Mouse (Mus musculus): ENCODE results near the gene Lrrc28.

Gene Lrrc28

DNA sequence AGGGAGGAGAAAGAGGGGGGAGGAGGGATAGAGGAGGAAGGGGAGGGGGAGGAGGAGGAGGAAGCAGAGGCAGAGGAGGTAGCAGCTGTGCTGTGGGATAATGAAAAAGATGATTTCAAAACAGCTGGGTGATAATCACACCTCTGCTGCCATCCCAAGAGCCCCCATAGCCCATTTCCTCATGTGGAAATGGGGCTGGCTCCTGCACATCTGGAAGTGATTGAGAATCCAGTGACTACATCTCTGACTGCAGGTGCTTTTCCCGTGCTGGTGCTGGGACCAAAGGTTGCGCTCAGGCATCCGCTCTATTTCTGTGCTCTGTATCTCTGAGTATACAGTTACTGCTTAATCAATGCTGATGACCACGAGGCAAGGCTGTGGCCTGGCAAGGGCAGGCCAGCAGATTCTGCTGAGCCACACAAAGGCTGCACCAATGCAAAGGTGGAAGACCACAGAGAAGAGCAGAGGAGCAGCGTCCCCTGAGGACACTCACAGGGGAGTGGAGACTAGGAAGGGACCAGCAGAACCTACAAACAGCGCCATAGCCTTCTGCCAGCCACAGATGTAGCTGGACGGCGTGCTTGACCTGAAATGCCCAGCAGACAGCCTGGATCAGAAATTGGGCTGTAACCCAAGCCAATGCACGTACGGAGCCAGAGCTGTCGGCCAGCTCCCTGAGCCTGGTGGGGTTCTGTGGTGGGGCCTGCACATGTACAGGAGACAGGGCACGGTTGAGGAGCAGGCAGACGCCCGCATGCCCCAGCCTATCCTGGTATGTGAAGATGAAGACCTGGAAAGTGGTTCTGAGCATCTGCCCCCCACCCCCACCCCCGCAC, 157.9 kb downstream of the Lrrc28 start:
- no peak for DNase-seq (ENCODE audit: low spot score)

DNA sequence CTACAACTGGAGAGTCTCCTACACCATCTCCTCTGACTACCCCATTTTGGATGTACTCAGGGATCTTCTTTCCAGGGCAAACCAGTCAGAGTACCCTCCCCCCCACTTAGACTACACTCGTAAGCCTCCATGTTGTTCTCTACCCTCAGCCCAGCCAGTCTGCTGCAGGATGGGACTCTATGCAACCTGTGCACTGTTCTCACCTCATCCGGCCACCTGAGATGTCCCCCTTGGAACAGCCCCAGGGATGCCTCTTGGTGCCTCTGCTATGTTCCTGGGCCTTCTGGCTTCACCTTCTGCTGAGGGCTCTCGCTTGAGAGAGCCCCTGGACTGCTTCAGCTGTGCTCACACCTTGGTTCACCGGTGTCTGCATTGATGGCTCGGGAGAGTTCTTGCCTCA, 158.7 kb downstream of the Lrrc28 start:
- DNase-seq (ENCODE audit: low spot score), result no peak

DNA sequence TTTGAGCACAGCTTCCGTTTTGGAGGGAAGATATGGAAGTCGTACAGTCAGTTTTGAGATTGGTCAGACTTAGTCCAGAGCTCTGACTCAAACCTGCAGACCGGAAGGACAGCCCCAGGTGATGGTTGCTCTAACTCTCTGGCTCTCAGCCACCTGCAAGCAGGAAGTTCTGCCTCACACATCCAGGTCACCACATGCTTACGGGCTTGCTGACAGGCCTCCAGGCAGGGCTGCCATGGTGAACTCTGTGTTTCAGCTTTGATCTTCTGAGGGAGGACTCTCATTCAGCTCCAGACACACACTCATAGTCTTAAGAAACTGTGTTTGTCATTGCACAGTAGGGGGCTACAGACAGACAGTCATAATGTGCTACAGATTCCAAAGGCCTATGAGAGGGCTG, 161.4 kb downstream of the Lrrc28 start:
- DNase-seq (ENCODE audit: low spot score), result no peak

DNA sequence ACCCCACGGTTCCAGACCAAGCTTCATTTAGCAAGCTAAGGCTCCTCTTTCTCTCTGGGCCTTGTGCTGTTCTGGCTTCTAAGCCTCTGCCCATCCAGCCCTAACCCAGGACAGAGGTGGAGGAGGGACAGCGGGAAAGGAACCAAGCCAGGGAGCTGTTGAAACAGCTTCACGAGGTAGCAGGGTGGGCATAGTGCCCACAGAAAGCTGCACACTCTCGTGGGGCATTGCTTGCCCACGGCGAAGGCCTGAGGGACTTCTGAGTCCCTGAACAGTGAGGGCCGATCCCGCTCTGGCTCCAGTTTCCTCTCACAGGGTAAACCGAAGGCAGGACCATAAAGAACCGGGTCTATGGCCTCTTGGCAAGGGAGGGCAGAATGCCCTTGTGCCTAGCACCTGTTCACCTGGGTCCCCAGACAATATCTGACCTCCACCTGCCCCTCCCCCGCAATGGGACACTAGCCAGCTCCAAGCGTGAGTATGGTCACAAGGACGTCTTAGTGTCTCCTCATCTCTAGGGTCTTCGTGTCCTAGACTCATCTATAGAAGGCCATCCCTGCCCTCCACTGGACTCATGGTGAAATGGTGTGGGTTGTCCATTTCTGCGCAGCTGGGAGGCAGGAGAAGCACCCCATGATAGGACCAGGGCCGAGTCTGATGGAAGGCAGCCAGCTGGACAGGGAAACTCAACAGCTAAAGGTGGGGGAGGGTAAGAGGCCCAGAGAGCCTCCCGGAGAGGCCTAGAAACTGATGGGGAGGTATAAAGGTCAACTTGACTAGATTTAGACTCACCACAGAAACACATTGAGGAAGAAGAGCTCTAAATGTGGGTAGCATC, 165.3 kb downstream of the Lrrc28 start:
- DNase-seq (ENCODE audit: low spot score), result no peak

DNA sequence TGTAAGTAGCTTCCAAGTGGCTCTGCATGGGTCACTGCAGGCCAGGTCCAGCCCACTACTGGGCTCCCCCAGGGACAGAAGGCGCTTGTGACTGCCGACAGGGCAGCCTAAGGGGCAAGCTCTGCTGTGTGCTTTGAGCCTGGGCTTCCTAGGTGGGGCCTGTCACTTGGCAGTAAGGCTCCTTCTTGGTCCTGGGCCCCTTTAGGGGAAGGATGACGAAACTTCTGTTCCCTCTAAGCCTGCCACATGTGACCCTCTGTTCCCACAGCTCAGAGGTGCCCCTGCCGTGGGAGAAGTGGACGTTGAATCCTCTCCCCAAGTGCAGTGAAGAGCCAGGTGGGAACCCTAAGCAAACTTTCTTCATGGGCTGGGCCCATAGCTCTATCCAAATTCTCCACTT, 165.9 kb downstream of the Lrrc28 start:
- no peak for DNase-seq (ENCODE audit: low spot score)

DNA sequence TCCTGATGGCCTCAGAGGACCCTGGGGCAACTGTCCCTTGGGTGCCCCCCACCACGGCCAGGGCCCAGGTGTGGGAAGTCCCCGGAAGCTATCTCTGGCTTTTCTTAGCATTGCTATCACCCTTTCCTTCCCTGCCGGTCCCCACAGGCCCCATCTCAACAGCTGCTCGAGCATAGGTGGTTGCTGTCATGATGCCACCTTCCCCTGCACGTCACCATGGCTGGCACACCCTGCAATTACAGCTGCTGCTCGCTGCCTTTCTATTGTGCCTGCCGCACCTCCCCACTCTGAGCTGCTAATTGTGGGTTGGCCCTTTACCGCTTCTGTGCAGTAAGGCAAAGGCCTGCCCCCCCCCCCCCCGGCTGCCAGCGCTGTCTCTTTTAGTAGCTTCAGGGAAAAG, 167.1 kb downstream of the Lrrc28 start:
- DNase-seq (ENCODE audit: low spot score), result no peak

DNA sequence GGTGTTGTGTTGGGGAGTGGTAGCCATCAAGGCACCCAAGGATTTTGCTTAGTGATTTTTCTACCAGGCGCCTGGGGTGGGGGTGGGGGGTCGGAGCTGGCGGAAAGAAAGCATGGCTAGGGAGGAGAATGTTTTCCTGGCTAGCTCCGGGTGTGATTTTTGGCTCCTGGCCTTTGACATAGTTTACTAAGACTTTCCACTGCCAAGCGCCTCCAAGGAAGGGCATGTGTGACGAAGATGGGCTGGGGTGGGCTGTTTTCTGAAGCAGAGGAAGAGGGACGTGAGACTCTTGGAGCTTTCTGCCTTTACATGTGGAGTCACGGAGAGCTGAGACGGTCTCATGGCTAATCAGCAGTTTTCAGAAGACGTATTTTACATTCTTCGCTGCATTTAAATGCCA, 173.8 kb downstream of the Lrrc28 start:
- DNase-seq (ENCODE audit: low spot score), result no peak

DNA sequence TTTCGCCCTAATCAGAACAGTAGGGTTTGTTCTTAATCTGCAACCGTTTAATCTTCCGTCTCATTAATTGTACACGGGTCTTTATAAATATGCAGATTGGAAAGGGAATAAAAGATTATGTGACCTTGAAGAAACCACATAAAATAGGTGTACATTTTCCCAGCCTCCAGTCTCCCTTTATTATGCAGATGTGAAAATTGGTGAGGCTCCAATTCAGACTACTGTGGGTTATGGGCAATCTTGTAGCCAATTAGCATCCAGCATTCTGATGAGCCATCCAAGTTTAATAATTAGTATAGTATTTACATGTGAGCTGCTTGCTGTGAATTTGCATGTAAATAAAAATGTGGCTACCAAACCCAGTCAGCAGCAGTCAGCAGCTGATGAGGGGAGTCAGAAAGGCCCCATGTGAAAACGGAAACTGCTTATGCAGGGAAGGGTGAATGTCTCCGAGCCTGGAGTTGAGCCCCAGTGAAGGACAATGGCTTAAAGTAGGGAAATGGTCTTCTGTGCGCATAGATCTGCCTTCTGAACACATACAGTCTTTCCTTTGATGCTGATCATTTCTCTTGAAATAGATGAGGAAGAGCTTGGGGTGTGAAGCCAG, 176.2 kb downstream of the Lrrc28 start:
- no peak for DNase-seq (ENCODE audit: low spot score)

DNA sequence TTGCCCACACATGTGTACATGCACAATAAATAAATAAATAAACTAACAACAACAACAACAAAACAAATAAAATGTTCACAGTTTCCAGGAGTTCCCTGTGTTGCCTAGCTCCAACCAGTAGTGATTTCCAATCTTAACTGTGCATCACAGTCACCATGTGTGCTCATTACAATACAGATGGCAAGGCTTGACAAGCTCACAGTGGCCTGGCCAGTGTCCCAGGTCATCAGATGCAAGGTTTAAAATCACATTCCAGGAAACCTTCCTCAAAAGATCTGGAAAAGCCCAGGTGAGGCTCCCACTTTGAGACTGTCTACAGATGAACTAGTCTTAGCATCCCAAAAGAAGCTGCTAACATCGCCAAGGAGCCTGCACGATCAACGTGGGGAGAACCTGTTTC, 176.9 kb downstream of the Lrrc28 start:
- DNase-seq (ENCODE audit: low spot score), result no peak

DNA sequence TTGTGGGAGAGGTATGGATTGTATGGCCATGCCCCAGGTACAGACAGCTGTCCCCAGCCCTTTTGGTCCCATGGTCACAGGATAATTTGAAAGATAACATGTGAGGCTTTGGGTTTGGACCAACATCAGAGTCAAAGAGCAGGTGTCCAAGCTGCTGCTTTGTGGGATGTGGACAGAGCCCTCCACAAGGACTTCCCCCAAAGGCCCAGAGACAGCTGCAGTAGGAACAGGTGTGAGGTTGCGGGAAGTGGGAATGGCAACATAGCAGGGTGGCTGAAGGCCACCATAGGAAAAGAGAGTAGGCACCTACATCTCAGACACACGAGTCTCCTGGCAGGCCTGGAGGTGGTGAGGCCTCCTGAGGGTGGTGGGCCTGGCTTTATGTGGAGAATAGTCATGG, 178.7 kb downstream of the Lrrc28 start:
- DNase-seq (ENCODE audit: low spot score), result no peak

DNA sequence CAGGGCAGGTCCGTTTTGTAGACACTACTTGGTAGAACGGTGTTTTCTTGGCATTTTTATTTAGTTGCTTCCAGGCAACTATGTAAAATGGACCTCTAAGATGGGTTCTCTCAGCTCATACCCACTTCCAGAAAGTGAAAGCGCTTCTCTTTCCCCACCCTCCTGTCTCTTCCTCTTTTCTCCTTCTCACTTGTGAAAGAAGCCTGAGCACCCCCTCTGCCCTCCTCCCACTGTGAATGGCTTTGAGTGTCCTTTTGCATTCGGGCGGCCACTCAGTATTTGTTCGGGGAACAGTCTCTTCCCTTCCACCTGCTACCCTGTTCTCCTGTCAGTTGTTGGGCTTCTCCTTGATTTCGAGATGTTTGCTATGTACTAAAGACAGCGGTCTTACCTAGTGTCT, 180.4 kb downstream of the Lrrc28 start:
- DNase-seq (ENCODE audit: low spot score), result no peak

DNA sequence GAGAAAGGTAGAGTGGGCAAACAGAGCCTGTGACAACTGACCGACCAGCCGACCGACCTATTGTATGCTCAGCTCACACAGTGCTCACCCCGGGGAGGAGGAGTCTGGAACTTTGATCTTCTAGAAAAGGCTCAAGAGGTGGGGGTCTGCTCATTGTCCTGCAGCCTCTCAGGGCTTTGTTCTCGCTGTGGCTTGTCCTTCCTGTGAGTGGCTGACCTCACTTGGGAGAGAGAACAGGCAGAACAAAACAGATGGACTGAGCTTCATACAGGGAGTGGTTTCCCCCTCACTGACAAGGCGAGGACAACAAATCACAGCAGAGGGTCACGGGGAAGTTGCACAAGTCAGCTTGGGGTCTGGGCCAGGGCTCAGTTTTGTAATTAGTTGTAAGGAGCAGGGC, 181.5 kb downstream of the Lrrc28 start:
- peak; percentile 56 for DNase-seq (ENCODE audit: low spot score)
